Comparison of ENCODE assay signal across 8 mouse cellular contexts in genomic region chr9:44477339-44478228, GRCm38 (mm10). TPM values are rescaled to one million over a fixed set of nuclear protein-coding genes. Genes with fewer than 3 reads are reported as not detected.
DNase-seq lines count a peak whose midpoint lies in the region; ATAC-seq lines count a peak whose summit lies in the region.

No protein-coding gene starts in this region.

- peak overlapping the region; percentile 62 for H3K4me3 ChIP-seq in heart, embryonic 12.5 days
- H3K4me3 ChIP-seq in kidney, embryonic 15.5 days (replicated peaks), result peak overlapping the region; percentile 80

- H3K4me2 ChIP-seq in heart, embryonic 12.5 days, result peak overlapping the region; percentile 87
- H3K4me2 ChIP-seq in kidney, embryonic 15.5 days, result peak overlapping the region; percentile 95

- H3K27ac ChIP-seq in heart, embryonic 12.5 days (ENCODE audit: poor library complexity, severe bottlenecking), result peak overlapping the region; percentile 99
- H3K27ac ChIP-seq in kidney, embryonic 15.5 days, result peak overlapping the region; percentile 99

- DNase-seq in adrenal gland, adult (ENCODE audit: inconsistent age in 2 of 2, low spot score in 1 of 2), result peak; percentile 39 to 89
- no peak for DNase-seq in adrenal gland, postnatal 4 days (ENCODE audit: low spot score in 2 of 2)
- peak; percentile 76 for DNase-seq in ES-CJ7 (ENCODE audit: low read depth, low spot score)
- DNase-seq in lung, postnatal 4 days, result peak; percentile 69 to 75
- peak; percentile 87 for DNase-seq in splenic B cell, adult 2 months (ENCODE audit: low read depth, low spot score)

- 6% methylated on average over 24 of the region's 24 CpGs for WGBS in heart, embryonic 12.5 days
- WGBS in kidney, embryonic 15.5 days, result 6% methylated on average over 24 of the region's 24 CpGs

- no peaks in the 10 kb centered on the region for H3K36me3 ChIP-seq in heart, embryonic 12.5 days
- no peaks in the 10 kb centered on the region for H3K36me3 ChIP-seq in kidney, embryonic 15.5 days
- no peaks in the 10 kb centered on the region for H3K36me3 ChIP-seq in splenic B cell, adult 2 months (ENCODE audit: control insufficient read depth, insufficient read depth, low read length, poor library complexity, severe bottlenecking)

- H3K4me1 ChIP-seq in heart, embryonic 12.5 days (replicated peaks), result peaks cover 22% of the 10 kb centered on the region
- peaks cover 32% of the 10 kb centered on the region for H3K4me1 ChIP-seq in kidney, embryonic 15.5 days

- H3K27me3 ChIP-seq in heart, embryonic 12.5 days (replicated peaks), result no peaks in the 10 kb centered on the region
- no peaks in the 10 kb centered on the region for H3K27me3 ChIP-seq in kidney, embryonic 15.5 days
- no peaks in the 10 kb centered on the region for H3K27me3 ChIP-seq in splenic B cell, adult 2 months (ENCODE audit: control insufficient read depth, insufficient read depth, low read length, poor library complexity, severe bottlenecking)

- H3K9ac ChIP-seq in heart, embryonic 12.5 days, result peak overlapping the region; percentile 78
- peak overlapping the region; percentile 87 for H3K9ac ChIP-seq in kidney, embryonic 15.5 days

- H3K9me3 ChIP-seq in heart, embryonic 12.5 days (replicated peaks), result no peaks in the 10 kb centered on the region
- no peaks in the 10 kb centered on the region for H3K9me3 ChIP-seq in kidney, embryonic 15.5 days (replicated peaks)

- peak; percentile 50 for ATAC-seq in common myeloid progenitor, adult 5-6 weeks (replicated peaks; ENCODE audit: low read depth, poor library complexity, severe bottlenecking)
- no peak for ATAC-seq in heart, embryonic 12.5 days (ENCODE audit: insufficient number of reproducible peaks, low FRiP score)
- ATAC-seq in kidney, embryonic 15.5 days (replicated peaks; ENCODE audit: low FRiP score), result no peak

RNA-seq across cellular contexts. Expression of gene Bcl9l, which starts 5.0 kb away (rescaled TPM):
- total RNA-seq in adrenal gland, postnatal 4 days (2021), result 10 to 100 TPM; 86.4 to 97.9 TPM
- total RNA-seq in common myeloid progenitor, adult 5-6 weeks (2017), result 3.1 and 5.7 TPM in 2 replicates
- polyA plus RNA-seq in heart, embryonic 12.5 days (2016; fragmentation: Nextera tagmentation; extraction: Ambion mirVana), result 11.3 and 12.3 TPM in 2 replicates
- polyA plus RNA-seq in kidney, embryonic 15.5 days (2015; fragmentation: Nextera tagmentation; extraction: Ambion mirVana), result 11.3 and 11.7 TPM in 2 replicates

RNA-seq across cellular contexts. Expression of gene Upk2, which starts 22.8 kb away (rescaled TPM):
- not detected for total RNA-seq in adrenal gland, postnatal 4 days (2021)
- total RNA-seq in common myeloid progenitor, adult 5-6 weeks (2017), result not detected in 2 replicates
- polyA plus RNA-seq in heart, embryonic 12.5 days (2016; fragmentation: Nextera tagmentation; extraction: Ambion mirVana), result 0.42 TPM in 1 of 2 replicates, not detected in the other
- polyA plus RNA-seq in kidney, embryonic 15.5 days (2015; fragmentation: Nextera tagmentation; extraction: Ambion mirVana), result 0.60 and 2.5 TPM in 2 replicates

RNA-seq across cellular contexts. Expression of gene Foxr1, which starts 36.6 kb away (rescaled TPM):
- not detected for total RNA-seq in adrenal gland, postnatal 4 days (2021)
- not detected in 2 replicates for total RNA-seq in common myeloid progenitor, adult 5-6 weeks (2017)
- polyA plus RNA-seq in heart, embryonic 12.5 days (2016; fragmentation: Nextera tagmentation; extraction: Ambion mirVana), result not detected in 2 replicates
- polyA plus RNA-seq in kidney, embryonic 15.5 days (2015; fragmentation: Nextera tagmentation; extraction: Ambion mirVana), result not detected in 2 replicates

RNA-seq across cellular contexts. Expression of gene Ccdc84, which starts 59.2 kb away (rescaled TPM):
- total RNA-seq in adrenal gland, postnatal 4 days (2021), result 10 to 100 TPM; 31.9 to 35.4 TPM
- total RNA-seq in common myeloid progenitor, adult 5-6 weeks (2017), result 18.8 and 35.2 TPM in 2 replicates
- polyA plus RNA-seq in heart, embryonic 12.5 days (2016; fragmentation: Nextera tagmentation; extraction: Ambion mirVana), result 19.1 and 21.6 TPM in 2 replicates
- polyA plus RNA-seq in kidney, embryonic 15.5 days (2015; fragmentation: Nextera tagmentation; extraction: Ambion mirVana), result 29.1 and 30.9 TPM in 2 replicates

Comparison
In these comparisons a context has a peak if more than half of its experiments do, and no peak if none do; other contexts are left out.
1. DNase-seq: peak in adrenal gland, adult (2 of 2), ES-CJ7 (single experiment), lung, postnatal 4 days (2 of 2) and splenic B cell, adult 2 months (single experiment); none in adrenal gland, postnatal 4 days (0 of 2).
2. RNA of gene Bcl9l, which starts 5.0 kb away (total RNA-seq): 86.4 to 97.9 TPM in adrenal gland, postnatal 4 days; 3.1 to 5.7 TPM in common myeloid progenitor, adult 5-6 weeks; every median in the first group is over 10 times any median in the second.